Mouse (Mus musculus): Measurements from ENCODE around the gene Gm42517.

Gm42517 gene

DNA sequence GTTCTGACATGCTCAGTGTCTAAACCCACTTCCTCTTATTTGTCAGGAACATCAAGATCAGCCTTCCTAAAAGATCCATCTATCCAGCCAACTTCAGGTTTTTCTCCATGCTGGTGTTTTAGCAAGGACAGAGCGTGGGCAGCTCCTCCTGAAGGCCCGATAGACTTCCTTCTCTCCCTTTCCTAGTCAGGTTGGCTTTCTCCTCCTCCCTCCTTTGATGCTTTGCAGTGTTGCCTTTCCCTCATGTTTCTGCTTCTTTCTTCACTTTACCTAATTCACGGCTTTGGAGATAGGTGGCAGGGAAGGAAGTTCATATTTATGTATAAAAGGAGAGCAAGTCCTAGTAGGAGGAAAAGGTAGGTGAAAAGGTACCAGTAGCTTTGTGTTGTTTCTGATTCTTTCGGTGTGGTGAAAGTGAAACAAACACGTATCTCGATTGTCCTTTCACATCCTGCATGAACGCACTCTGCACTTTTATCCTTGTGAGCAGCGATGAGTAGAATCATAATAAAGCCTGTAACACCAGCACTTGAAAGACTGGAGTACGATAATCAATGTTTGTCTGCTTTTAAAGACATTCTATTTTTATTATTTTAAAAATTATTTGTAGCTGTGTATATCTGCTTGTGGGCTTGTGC, 18.1 kb downstream of the Gm42517 start:
- no peak for ATAC-seq (ENCODE audit: low TSS enrichment)

DNA sequence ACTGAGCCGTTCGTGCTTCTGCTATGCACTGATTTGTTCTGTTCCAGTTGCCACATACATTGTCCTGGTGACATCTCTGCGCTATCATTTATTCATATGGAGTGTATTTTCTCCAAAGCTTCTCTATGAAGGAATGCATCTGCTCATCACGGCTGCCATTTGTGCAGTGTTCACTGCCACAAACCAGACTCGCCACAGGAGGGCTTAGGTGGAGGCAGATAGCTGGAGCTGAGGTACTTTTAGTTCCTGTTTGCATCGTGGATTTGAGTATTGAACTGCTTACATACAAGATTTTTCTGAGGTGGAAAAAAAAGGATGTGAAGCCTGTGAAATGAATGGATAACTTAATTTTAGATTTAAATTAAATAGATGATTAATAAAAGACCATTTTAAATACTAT, 19.9 kb downstream of the Gm42517 start:
- ATAC-seq (ENCODE audit: low TSS enrichment): no peak

DNA sequence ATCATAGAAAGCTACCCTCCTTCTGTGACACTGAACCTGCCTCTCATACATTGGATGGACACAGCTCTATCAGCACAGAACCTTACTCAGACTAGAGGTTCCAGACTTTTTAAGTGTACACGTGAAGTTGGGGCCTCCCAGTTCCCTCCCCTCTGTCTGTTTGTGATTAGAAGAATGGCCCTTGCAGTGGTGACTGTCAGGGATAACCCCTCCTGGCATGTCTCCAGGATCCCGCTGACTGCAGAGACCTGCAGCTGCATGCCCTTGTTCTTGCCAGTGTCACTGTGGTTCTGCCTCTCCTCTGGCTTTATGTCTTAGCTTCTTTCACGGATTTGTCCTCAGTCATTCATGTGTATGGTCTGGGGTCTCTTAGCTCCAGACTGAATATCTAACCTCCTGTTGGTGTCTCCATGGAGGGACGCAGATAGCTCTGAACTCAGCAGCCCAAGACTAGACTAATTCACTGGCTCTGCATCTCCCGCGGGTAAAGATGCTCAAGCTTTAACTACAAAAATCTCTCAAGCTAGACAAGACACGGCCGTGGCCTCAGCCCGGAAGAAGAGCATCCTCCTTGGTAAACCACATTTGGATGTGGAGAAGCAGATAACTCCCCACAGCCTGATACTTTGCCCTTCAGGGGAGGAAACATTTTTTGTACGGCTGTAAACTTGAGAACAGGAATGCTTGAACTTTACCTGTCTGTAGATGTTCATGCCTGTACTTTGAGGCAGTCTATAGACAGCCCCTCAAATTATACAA, 22.2 kb downstream of the Gm42517 start:
- no peak for ATAC-seq (ENCODE audit: low TSS enrichment)

DNA sequence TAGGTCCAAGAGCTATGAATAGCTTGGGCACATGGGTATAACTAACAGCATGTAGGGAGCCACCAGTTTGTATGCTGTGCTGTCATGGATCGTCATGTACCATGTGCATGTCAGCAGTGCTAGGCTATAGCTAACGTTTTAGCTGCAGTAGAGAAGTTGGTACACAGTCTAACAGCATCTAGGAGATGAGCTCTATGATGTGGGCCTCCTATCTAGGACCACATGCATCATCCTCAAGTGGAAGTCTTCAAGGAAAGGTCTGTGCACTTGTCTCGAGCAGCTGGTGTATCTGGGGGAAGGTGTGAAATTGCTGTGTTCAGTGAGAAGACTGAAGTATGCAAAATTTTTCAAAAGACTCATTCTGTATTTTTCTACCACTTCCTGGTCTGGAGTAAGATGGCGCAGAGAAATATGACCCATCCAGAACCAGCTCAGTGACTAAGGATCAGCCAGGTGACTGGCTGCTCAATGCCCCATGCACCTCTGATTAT, 24.0 kb downstream of the Gm42517 start:
- peak; percentile 64 for ATAC-seq (ENCODE audit: low TSS enrichment)

DNA sequence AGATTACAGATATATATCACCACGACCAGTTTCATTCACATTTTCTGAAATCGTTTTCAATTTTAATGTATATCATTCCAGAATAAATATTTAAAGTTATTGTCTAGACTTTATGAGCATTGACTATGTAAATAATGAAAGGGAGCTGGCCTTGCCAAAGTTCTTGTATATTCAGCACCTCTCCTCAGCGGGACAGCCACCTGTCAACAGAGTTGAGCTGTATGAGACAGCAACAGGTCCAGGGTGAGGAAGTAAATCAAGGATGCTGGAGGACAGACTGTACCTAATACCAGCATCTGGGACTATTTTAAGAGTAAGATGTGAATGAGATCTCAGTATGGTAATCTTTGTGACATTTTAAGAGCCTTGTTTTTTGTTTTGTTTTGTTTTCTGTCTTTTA, 29.7 kb downstream of the Gm42517 start:
- ATAC-seq (ENCODE audit: low TSS enrichment): no peak

DNA sequence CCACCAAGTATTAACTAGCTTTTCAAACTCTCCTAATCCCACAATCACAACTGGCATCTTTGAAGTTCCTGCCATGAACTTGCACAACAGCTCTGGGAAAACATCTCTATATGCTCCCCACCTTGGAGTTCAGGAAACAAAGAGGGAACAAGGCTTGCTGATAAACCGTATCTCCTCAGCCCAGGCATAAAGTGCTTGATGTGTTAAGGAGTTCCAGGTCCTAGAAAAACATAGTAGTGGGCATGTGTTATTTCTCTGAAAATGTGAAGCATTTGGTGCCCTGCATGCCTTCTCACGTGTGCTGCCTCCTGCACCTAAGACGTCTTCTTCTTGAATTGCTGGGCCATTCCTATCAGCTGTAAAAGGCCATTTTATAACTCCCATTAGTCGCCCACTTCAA, 30.3 kb downstream of the Gm42517 start:
- no peak for ATAC-seq (ENCODE audit: low TSS enrichment)

DNA sequence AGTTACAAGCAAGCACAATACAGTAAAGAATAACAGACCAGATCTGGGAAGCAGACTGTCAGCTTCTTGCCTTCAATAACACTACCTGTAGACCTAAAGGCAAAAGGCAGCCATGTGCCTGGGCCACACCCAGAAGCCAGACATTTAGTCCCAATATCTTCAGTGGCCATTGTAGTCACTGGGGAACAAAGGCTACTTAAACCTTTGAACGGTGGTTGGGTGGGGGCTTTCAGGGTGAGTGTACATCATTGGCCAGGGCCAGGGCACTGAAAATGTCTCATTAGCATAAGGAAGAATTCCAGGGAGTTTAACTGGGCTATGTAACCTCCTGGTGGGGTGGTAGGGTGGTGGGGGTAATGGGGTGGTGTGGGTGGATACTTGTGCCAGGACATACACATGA, 36.7 kb downstream of the Gm42517 start:
- no peak for ATAC-seq (ENCODE audit: low TSS enrichment)

Measured in frontal cortex, adult (tissue).